Mouse (Mus musculus): ENCODE measurements at regions not wholly inside any gene's neighbourhood (a gene's known extent, or its start where the extent isn't known, plus 50 kb on each side); places are given as distances from the start of the nearest gene placed in this dataset.

GRCm38 (mm10) chr10:44826271-44826670, 240.7 kb upstream of the Prep start:
- in situ Hi-C loops (cut with MboI; ENCODE audit: low pct_ligation_motif_present, low pct_unique_long_range_greater_than_20kb, low sequenced_read_pairs) (no loop called here), dilution Hi-C loops (cut with MboI; ENCODE audit: extremely low pct_ligation_motif_present, extremely low pct_unique_long_range_greater_than_20kb, low sequenced_read_pairs) (no loop called here)
- peaks cover under 1 to 10% of the 10 kb centered on the region in 2 experiments; a peak in 2 of 4 replicates for H3K4me1 ChIP-seq (ENCODE audit: control insufficient read depth in 1 of 2, insufficient read depth in 2 of 2)
- no peak overlapping the region for H3K4me3 ChIP-seq (replicated peaks in 1 of 3; ENCODE audit: low read depth in 2 of 3, low read length in 2 of 3, poor library complexity in 1 of 3)
- no peak overlapping the region for H3K9ac ChIP-seq (ENCODE audit: insufficient read depth, low read depth)
- H3K79me2 ChIP-seq (replicated peaks; ENCODE audit: control insufficient read depth, extremely low read depth, insufficient read depth, poor library complexity, severe bottlenecking), result no peaks in the 10 kb centered on the region
- no peak for TF ChIP-seq MXI1 (IDR thresholded peaks at IDR 0.05; ENCODE audit: low read depth, low read length)
- H3K4me2 ChIP-seq (ENCODE audit: insufficient read depth, low read depth, poor library complexity, severe bottlenecking), result no peak overlapping the region
- no peaks in the 10 kb centered on the region for H3K9me3 ChIP-seq (replicated peaks; ENCODE audit: low read length)
- DNase-seq (ENCODE audit: extremely low read depth), result no peak
- H3K27me3 ChIP-seq (replicated peaks), result peaks cover 17% of the 10 kb centered on the region
- no peaks in the 10 kb centered on the region for H3K36me3 ChIP-seq (replicated peaks in 1 of 2; ENCODE audit: control insufficient read depth in 1 of 2, insufficient read depth in 1 of 2, low read length in 1 of 2)
- no peak overlapping the region for H3K27ac ChIP-seq (ENCODE audit: insufficient read depth, low read depth)

GRCm38 (mm10) chr10:44821666-44822065, 245.3 kb upstream of the Prep start:
- in situ Hi-C loops (cut with MboI; ENCODE audit: low pct_ligation_motif_present, low pct_unique_long_range_greater_than_20kb, low sequenced_read_pairs) (no loop called here), dilution Hi-C loops (cut with MboI; ENCODE audit: extremely low pct_ligation_motif_present, extremely low pct_unique_long_range_greater_than_20kb, low sequenced_read_pairs) (no loop called here)
- DNase-seq (ENCODE audit: extremely low read depth), result peak; percentile 88
- no peak for TF ChIP-seq USF1 (IDR thresholded peaks at IDR 0.05; ENCODE audit: low read depth, low read length)
- no peak for TF ChIP-seq USF2 (conservative IDR thresholded peaks at IDR 0.05; ENCODE audit: low read depth, low read length)
- no peak for TF ChIP-seq MAZ (IDR thresholded peaks at IDR 0.05; ENCODE audit: low read depth, low read length)
- TF ChIP-seq MXI1 (IDR thresholded peaks at IDR 0.05; ENCODE audit: low read depth, low read length), result no peak
- TF ChIP-seq ZMIZ1 (IDR thresholded peaks at IDR 0.05; ENCODE audit: low read depth, low read length), result no peak
- TF ChIP-seq PAX5 (IDR thresholded peaks at IDR 0.05; ENCODE audit: low read length), result no peak
- TF ChIP-seq NRF1 (IDR thresholded peaks at IDR 0.05; ENCODE audit: low read depth, low read length), result no peak
- no peak for TF ChIP-seq TBP (conservative IDR thresholded peaks at IDR 0.05; ENCODE audit: low read depth, low read length)
- TF ChIP-seq JUND (conservative IDR thresholded peaks at IDR 0.05; ENCODE audit: low read depth, low read length), result peak; percentile 99
- TF ChIP-seq E2F4 (IDR thresholded peaks at IDR 0.05; ENCODE audit: insufficient replicate concordance, low read depth, low read length), result no peak
- TF ChIP-seq ELF1 (IDR thresholded peaks at IDR 0.05; ENCODE audit: low read depth, low read length), result no peak
- no peak for TF ChIP-seq RAD21 (IDR thresholded peaks at IDR 0.05; ENCODE audit: low read depth, low read length)
- 0 out of 2 replicates have a peak, but pooled peaks have one; percentile 30 for TF ChIP-seq SIN3A (IDR thresholded peaks at IDR 0.05; ENCODE audit: low read length)
- TF ChIP-seq MAX (IDR thresholded peaks at IDR 0.05; ENCODE audit: low read length), result no peak
- TF ChIP-seq IRF4 (IDR thresholded peaks at IDR 0.05; ENCODE audit: low read depth, low read length), result peak; percentile 98
- TF ChIP-seq BHLHE40 (IDR thresholded peaks at IDR 0.05; ENCODE audit: low read depth, low read length), result peak; percentile 92
- TF ChIP-seq ETS1 (conservative IDR thresholded peaks at IDR 0.05; ENCODE audit: low read depth, low read length), result peak; percentile 78
- peak; percentile 62 for TF ChIP-seq CHD2 (IDR thresholded peaks at IDR 0.05; ENCODE audit: low read length)
- no peak for TF ChIP-seq GABPA (IDR thresholded peaks at IDR 0.05; ENCODE audit: insufficient replicate concordance, low read depth, low read length)
- TF ChIP-seq MEF2A (IDR thresholded peaks at IDR 0.05; ENCODE audit: borderline replicate concordance, low read depth, low read length), result peak; percentile 85
- no peak for TF ChIP-seq MYC (IDR thresholded peaks at IDR 0.05; ENCODE audit: low read depth, low read length)
- TF ChIP-seq SMC3 (IDR thresholded peaks at IDR 0.05; ENCODE audit: low read depth, low read length), result no peak
- no peak for TF ChIP-seq NELFE (IDR thresholded peaks at IDR 0.05; ENCODE audit: low read depth, low read length)
- TF ChIP-seq CHD1 (IDR thresholded peaks at IDR 0.05; ENCODE audit: low read depth, low read length), result no peak
- no peak for TF ChIP-seq ZC3H11A (IDR thresholded peaks at IDR 0.05; ENCODE audit: low read depth, low read length)
- TF ChIP-seq HCFC1 (IDR thresholded peaks at IDR 0.05; ENCODE audit: low read depth, low read length), result no peak
- TF ChIP-seq ZKSCAN1 (IDR thresholded peaks at IDR 0.05; ENCODE audit: borderline replicate concordance, low read depth, low read length), result no peak
- peak; percentile 97 for TF ChIP-seq EP300 (IDR thresholded peaks at IDR 0.05; ENCODE audit: low read length)
- no peak for TF ChIP-seq POLR2A (IDR thresholded peaks at IDR 0.05; ENCODE audit: low read depth, low read length)
- TF ChIP-seq RCOR1 (conservative IDR thresholded peaks at IDR 0.05; ENCODE audit: low read depth, low read length), result peak; percentile 94
- TF ChIP-seq MAFK (IDR thresholded peaks at IDR 0.05; ENCODE audit: insufficient replicate concordance, low read length), result peak; percentile 93
- TF ChIP-seq KAT2A (IDR thresholded peaks at IDR 0.05; ENCODE audit: insufficient replicate concordance, low read length), result no peak
- 0 out of 2 replicates have a peak, but pooled peaks have one; percentile 31 for TF ChIP-seq TCF12 (IDR thresholded peaks at IDR 0.05; ENCODE audit: low read depth, low read length)
- peak; percentile 93 for TF ChIP-seq JUN (IDR thresholded peaks at IDR 0.05; ENCODE audit: insufficient read depth, low read depth, low read length)

More at GRCm38 (mm10) chr10:44821666-44822065, 245.3 kb upstream of the Prep start:
- Histone ChIP-seq H3K4me3 (replicated peaks in 1 of 3; ENCODE audit: low read depth in 2 of 3, low read length in 2 of 3, poor library complexity in 1 of 3) (no peak overlapping the region), H3K79me2 (replicated peaks; ENCODE audit: control insufficient read depth, extremely low read depth, insufficient read depth, poor library complexity, severe bottlenecking) (no peaks in the 10 kb centered on the region), H3K4me2 (ENCODE audit: insufficient read depth, low read depth, poor library complexity, severe bottlenecking) (peak overlapping the region; percentile 56), H3K27ac (ENCODE audit: insufficient read depth, low read depth) (no peak overlapping the region), H3K36me3 (replicated peaks in 1 of 2; ENCODE audit: control insufficient read depth in 1 of 2, insufficient read depth in 1 of 2, low read length in 1 of 2) (no peaks in the 10 kb centered on the region), H3K9ac (ENCODE audit: insufficient read depth, low read depth) (no peak overlapping the region), H3K9me3 (replicated peaks; ENCODE audit: low read length) (no peaks in the 10 kb centered on the region), H3K4me1 (ENCODE audit: control insufficient read depth in 1 of 2, insufficient read depth in 2 of 2) (peaks cover 13 to 39% of the 10 kb centered on the region in 2 experiments; a peak in 3 of 4 replicates), H3K27me3 (replicated peaks) (peaks cover 14% of the 10 kb centered on the region)

Data from CH12.LX (cell line).